Mouse (Mus musculus): Measurements from ENCODE around the gene Gm42417.
A peak's percentile ranks its signal among the peaks of the same experiment; 100 is the strongest.
"Not testable (repeated sequence)": the region's sequence is repeated elsewhere in the genome, so short reads cannot be mapped to it uniquely, and the experiment has no call there.

Gene Gm42417

GRCm38 (mm10) chr1:36545382-36545781 is 6.2 kb upstream of the Gm42417 start:
- no peak for DNase-seq

GRCm38 (mm10) chr1:36542925-36543324 is 3.7 kb upstream of the Gm42417 start:
- DNase-seq = no peak

DNA sequence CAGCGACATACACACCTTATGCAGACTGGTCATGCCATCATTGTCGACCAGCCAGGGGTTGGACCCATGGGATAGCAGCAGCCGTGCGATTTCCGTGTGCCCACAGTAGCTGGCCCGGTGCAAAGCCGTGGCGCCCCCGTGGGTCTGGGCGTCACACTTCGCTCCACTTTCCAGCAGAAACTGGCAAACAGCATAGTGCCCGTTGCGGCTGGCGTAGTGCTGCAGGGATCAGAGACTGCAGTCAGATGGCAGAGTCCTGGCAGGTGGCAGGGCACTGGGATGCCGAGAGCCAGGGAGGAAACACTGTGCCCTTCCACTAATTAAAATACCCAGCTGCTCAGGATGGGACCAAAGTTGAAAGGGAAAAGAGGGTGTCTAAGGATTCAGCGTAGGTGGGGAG is 2.6 kb upstream of the Gm42417 start:
- DNase-seq = peak; percentile 80 to 87

DNA sequence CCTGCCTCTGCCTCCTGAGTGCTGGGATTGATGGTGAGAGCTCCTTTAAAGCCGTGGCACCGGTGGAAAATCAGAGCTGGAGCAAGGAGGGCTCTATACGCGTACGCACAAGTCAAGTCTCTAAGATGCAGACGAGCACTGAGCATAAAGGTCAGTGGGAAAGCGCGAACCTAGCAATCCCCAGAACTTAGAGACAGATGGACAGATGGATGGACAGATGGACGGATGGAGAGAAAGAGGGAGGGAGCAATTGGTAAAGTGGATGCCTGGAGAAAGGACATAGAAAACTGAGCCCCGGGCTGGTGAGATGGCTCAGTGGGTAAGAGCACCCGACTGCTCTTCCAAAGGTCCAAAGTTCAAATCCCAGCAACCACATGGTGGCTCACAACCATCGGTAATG is 1.6 kb upstream of the Gm42417 start:
- peak in 1 of 2 experiments; percentile 42 for DNase-seq

GRCm38 (mm10) chr1:36540132-36540531 is 903 bp upstream of the Gm42417 start:
- no peak for DNase-seq

DNA sequence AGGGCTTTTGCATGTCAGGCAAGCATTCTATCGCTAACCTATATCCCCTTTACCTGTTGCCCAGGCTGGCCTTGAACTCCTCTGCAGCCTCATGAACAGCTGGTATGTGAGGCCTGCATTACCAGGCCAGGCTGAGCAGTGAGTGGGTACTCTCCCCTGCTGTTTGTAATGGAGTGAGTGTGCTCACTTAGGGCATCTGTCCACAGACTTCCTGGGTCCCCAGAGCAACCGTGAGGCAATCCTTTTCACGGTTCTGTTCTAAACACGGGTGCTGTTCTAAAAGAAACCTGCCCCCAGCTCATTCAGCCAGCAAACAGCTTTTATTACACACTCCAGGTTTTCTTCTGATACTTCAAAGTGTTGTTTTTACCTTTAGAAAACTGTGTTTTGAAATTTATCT is 502 bp downstream of the Gm42417 start:
- DNase-seq = no peak

DNA sequence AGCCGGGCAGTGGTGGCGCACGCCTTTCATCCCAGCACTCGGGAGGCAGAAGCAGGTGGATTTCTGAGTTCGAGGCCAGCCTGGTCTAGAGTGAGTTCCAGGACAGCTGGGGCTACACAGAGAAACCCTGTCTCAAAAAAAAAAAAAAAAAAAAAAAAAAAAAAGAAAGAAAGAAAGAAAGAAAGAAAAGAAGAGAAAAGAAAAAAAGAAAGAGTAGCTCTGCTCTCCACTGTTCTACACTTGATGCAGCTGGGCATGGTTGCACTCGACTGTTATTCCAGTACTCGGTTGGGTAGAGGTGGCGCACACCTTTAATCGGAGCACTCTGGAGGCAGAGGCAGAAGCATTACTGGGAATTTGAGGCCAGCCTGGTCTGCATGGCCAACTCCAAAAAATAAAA is 2.4 kb downstream of the Gm42417 start, which contains the start of gene Ankrd23:
Ankrd23 (minus strand) TSS at position 101 of the 400 bp plus-strand sequence.
- DNase-seq = not testable (repeated sequence)

DNA sequence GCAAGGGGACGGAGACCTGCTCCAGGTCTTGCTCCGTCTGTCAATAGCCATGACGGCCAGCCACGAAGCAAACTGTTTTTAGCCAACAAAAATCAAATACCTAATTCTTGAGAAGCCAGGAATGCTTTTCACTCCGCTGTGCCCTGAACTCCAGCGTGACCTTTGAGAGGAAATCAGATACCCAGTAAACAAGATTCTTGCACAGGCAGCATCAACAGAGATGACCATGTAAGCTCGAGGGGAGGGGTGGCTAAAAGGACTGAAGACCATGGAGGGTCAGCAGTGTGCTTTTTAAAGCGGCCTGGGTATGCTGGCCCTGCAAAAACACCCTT is 2.9 kb downstream of the Gm42417 start:
- DNase-seq = no peak

DNA sequence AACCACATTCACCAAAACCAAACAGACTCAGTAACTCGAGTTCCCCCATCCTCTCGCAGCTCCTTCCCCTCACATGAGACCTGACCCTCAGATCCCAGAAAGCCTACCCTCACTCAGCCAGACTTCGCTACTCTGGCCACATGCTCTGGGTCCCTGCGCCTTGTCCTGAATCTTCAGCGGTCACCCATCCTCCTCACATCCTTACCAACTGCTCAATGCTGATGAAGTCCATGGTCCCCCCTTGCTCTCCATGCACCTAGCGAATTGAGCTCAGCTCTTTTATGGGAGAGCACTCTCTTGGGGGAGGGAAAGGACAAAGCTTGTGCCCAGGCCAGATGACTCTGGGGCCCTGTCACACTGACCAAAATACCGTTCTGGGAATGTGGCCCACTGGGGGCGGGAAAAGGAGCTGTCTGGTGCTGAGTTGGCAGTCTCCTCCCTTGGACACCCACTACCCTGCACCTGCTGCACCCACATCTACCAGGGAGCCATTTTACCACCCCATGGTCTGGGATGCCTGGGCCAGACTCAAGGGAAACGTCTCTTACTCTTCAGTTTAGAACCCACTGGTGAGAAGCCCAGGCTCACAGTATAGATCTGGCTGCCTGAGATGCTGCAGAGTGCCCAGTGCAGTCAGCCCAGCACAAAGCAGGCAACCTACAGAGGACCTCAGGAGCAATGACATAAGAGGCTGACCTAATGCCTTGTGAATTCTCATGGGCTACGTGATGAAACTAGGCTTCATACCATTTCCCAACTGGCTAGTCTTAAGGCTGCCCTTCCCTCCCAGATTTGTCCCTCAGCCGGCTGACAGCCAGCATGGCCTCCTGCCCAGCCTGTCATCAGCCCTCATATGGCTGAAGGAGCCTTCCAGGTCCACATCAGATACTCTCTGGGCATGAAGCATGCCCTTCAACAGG is 3.5 kb downstream of the Gm42417 start:
- DNase-seq = peak; percentile 94 to 95

- DNase-seq = peak in 1 of 2 experiments; percentile 42
These were observed 4.6 kb downstream of the Gm42417 start for GRCm38 (mm10) chr1:36534595-36535058.

DNA sequence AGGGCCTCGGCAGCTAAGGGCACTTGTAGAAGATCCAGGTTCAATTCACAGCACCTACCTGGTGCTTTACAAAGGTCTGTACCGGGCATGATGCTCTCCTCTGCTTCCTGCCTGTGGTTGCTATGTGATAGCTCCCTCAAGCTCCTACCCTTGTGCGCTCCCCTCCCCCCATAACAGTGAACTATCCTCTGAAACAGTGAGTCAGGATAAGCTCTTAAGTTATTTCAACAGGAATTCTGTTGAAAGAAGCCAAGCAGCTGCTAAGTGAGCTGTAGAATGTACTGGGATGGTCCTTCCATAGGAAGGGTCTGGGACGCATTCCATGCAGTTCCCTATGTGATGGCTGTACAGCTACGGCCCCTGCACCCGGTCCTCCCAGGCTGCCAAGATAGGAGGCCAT is 5.7 kb downstream of the Gm42417 start:
- DNase-seq = no peak

DNA sequence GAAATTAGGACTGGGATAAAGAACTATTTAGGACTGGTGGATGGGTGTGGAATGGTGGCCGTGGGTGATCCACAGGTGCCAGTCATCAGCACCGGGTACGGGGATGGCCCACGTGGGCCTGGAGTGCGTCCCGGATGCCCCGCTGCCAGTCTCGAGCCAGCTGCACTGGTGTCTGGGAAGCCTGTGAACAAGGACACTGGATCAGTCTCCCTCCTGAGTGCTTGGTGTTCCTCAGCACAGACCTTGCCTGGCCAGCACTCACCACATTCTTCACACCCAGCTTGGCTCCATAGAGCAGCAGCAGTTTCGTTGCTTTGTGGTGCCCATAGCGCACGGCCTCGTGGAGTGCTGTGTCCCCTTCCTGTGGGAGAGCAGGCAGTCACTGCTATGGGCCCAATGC is 7.8 kb downstream of the Gm42417 start:
- DNase-seq = no peak

DNA sequence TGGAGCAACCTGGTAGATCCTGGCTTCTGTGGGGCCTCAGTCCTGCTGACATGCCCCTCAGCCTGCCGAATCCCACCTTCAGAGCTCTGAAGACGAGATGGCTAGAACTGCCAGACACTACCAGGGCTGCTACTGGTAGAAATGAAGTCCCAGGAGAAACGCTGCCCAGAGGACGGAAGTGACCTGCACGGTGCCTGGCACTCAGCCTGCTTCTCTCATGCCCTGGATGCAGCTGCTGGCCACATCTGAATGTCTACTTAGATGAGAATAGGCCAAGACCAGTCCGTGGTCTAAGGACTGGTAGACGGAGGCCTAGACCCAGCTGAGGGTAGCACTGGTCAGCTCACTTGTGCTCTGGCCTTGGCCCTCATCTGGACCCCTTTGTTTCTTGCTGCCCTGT is 8.3 kb downstream of the Gm42417 start:
- DNase-seq = no peak

GRCm38 (mm10) chr1:36530485-36530884 is 8.7 kb downstream of the Gm42417 start:
- DNase-seq = no peak

DNA sequence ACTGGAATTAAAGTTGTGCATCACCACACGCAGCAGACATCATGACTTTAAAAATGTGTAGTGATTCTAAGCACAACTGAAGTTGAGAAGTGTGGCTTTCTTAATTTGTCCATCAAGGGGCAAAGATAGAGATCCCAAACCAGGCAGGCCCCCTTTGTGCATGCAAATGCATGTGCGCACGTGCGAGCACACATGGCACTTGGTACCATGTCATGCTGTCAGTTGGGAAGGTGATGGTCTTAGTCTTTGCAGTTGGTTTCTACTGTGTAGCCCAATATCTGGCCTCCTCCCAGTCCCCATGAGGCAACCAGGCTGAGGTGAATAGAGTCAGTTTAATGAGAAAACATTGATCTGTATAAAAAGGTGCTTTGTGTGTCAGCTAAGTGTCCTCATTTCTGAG is 9.4 kb downstream of the Gm42417 start:
- DNase-seq = no peak

DNA sequence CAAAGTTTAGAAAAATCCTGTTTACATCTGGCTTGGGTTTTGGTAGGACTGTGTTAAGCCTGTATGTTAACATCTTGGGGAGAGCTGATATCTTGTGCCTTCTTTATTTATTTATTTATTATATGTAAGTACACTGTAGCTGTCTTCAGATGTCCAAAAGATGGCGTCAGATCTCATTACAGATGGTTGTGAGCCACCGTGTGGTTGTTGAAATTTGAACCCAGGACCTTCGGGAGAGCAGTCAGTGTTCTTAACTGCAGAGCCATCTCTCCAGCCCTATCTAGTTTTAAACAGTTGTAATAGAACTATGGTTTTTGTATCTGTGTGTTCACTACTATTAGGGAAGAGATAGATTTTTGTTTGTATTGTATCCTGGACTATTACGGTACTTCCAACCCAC is 10.0 kb downstream of the Gm42417 start:
- no peak for DNase-seq

DNA sequence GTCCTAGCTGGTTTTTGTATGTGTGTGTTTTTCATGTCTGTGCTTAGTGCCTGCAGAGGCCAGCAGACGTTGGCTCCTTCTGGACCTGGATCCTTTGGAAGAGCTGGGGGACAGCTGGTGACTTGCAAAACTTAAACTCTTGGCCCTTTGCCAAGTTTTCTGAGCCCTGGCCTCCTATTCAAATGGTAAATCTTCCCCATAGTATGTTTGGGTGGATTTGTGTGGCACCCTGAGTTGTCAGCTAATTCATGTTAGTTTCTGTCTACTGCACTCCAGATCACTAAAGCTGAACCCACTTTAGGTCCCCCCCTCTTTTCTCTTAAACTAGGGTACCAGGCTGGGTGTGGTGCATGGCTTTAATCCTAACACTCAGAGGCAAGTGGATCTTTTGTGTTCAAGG is 10.9 kb downstream of the Gm42417 start:
- DNase-seq = peak; percentile 74 to 81

DNA sequence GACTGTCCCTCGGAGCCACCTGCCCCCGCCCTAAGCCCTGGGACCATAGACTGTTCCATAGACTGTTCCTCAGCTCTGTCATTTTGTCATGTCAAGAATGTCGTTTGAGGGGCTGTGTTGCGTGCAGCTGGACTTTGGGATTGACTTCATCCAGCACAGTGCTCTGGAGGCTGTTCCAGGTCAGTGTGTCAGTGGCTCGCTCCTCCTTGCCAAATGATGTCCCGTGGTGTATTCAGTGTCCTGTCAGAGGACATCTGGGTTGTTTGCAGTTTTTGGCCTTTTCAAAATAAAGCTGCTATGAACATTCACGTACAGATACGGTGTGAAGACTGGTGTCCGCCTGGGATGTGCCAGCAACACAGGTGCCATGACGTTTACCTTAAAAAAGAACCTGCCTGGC is 12.3 kb downstream of the Gm42417 start:
- DNase-seq = peak in 1 of 2 experiments; percentile 18

GRCm38 (mm10) chr1:36525774-36526173 is 13.5 kb downstream of the Gm42417 start:
- DNase-seq = no peak

GRCm38 (mm10) chr1:36524058-36524457 is 15.2 kb downstream of the Gm42417 start:
- DNase-seq = no peak

DNA sequence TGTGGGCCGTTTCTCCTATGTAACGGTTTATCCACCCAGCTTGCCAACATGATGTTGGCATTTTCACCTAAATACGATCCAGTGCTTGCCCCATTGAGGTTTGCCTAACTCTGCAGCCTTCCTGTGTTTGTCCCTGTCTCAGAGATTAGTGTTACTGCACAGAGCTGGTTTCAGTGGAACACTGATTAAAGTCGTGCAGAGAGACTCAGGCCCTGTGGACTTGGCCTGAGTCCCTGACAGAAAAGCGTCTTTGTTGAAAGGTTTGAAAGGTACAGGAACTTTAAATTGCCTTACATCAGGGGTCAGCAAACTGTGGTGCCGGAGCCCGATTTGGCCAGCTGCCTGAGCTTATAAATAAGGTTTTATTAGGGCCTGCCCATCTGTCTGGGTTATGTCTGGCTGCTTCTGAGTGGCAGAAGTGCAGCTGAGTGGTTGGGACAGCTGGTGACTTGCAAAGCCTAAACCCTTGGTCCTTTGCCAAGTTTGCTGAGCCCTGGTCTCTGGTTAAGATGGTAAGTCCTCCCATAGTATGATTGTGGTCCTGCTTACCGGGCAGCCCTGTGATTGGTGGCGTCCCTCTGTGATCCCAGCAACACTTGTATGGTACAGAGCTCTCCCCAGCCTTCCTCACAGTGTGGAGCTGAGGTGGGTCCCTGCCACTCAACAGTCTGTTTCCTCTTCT is 15.8 kb downstream of the Gm42417 start:
- peak; percentile 84 to 85 for DNase-seq

DNA sequence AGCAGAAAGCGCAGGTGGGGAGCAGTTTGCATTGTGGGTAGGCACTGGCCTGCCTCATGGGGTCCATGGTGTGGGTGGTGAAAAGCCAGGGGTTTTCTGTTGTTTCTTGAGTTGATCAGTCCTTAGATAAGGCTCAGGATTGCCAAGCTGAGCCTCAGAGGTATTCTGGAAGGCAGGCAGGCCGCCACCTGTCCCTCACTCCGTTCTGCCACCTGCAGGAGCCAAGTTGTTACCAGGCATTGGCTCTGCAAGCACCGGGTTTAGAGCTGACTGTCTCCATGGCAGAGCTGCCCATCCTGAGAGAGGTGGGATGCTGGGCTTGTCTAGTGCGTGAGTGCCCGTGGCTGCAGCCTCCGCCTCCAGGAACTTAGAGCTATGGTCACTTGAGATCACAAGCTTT is 17.0 kb downstream of the Gm42417 start:
- DNase-seq = no peak

DNA sequence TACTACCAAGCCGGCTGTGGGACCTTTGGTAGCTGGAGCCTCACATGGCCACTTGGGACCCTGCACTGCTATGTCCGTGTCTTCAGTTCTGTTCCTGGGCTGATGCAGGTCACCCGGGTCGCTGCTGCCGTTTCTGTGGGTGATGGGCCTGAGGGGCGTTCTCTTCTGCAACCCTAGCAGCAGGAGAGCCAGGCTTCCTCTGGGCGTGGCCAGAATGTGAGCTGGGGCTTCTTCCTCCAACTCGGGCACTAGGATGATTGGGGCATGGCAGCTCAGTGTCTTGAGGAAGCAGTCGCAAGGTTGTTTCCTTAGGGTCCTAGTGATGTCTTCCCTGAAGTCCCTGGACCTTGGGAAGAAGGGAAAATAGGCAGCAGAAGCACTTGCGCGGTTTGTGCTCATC is 19.6 kb downstream of the Gm42417 start:
- DNase-seq = no peak

GRCm38 (mm10) chr1:36518259-36518658 is 21.0 kb downstream of the Gm42417 start:
- DNase-seq = no peak

All from cerebellum, postnatal 10 days (tissue).